Mouse (Mus musculus): ENCODE measurements around the gene Olfr153. TPM values are rescaled to one million over a fixed set of nuclear protein-coding genes. Genes with fewer than 3 reads are reported as not detected.

The Olfr153 gene
- not detected in 2 replicates for polyA plus RNA-seq (2015; fragmentation: Nextera tagmentation; extraction: Ambion mirVana)

DNA sequence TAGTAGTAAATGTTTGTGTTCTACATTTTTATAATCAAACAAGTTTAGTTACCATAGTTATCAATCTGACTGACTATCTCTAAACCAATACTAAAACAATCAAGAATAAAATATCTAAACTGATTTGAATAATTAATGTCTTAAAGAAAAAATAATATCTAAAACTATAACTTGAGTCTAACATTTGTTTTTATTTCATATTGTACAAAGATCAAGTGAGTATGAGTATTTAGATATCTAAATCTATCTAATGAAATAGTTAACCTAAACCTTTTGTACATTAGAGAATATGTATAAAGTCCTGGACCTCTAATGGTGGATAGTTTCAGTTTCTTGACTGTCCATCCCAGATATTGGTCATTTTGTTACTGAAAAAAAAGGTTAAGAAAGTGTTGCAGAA lies at the start of gene Olfr153:
Olfr153 (plus strand) TSS at position 301 of the 400 bp plus-strand sequence.

GRCm38 (mm10) chr2:87496993-87497392 lies 34.6 kb upstream of the Olfr153 start, which contains the start of gene Pramel7:
TSS of gene Pramel7 (minus strand) at chr2:87497093.

DNA sequence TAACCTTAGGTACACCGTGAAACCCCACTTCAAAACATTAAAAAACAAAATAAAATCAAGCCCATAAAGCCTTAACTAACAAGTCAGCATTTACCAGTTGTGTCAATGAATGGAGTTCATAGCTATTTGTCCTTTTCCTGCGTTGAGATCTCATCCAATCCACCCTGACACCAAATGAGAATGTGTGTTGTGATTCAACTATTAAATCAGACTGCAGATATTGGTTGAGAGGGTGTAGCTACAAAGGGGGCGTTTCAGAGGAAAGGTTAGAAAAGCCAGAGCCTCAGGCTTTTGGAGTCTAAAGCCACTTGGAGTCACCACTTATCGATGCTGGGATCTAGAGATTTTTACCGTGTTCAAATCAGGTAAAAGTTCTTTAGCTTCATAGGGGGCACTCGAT lies 25.3 kb upstream of the Olfr153 start, which contains the start of gene Pramel6:
Pramel6 (plus strand) TSS at position 301 of the 400 bp plus-strand sequence.

GRCm38 (mm10) chr2:87545442-87545841 lies 13.8 kb downstream of the Olfr153 start, which contains the start of gene Olfr1128:
TSS of gene Olfr1128 (minus strand) at chr2:87545542.

DNA sequence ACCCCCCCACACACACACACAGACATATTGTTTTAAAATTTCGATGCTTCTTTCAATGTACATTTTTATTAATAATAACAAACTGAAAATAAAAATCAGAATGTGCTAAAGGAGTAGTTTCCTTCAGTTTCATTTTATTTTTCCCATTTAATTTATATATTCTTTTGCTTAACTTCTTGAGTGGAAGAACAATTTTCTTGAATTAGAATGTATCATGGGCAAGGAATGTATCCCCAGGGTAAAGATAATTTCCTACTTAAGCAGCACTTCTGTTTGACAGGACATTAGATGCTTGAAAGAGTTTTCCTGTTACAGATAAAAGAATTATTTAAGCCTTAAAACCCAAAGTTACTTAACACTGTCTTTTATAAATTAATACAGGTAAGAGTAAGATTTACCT lies 42.0 kb downstream of the Olfr153 start, which contains the start of gene Olfr1129:
Olfr1129 (plus strand) TSS at position 301 of the 400 bp plus-strand sequence.

Other genes with a start within 250 kb of the Olfr153 start
- gene Olfr1118, start 224.2 kb upstream of the Olfr153 start, polyA plus RNA-seq (2015; fragmentation: Nextera tagmentation; extraction: Ambion mirVana) = not detected in 2 replicates
- gene Olfr1120, start 177.0 kb upstream of the Olfr153 start, polyA plus RNA-seq (2015; fragmentation: Nextera tagmentation; extraction: Ambion mirVana) = not detected in 2 replicates
- not detected in 2 replicates for gene Olfr1121, start 161.9 kb upstream of the Olfr153 start, polyA plus RNA-seq (2015; fragmentation: Nextera tagmentation; extraction: Ambion mirVana)
- gene Olfr1122, start 145.9 kb upstream of the Olfr153 start, polyA plus RNA-seq (2015; fragmentation: Nextera tagmentation; extraction: Ambion mirVana) = not detected in 2 replicates
- gene Olfr1123, start 115.2 kb upstream of the Olfr153 start, polyA plus RNA-seq (2015; fragmentation: Nextera tagmentation; extraction: Ambion mirVana) = not detected in 2 replicates
- gene Olfr1124, start 101.5 kb upstream of the Olfr153 start, polyA plus RNA-seq (2015; fragmentation: Nextera tagmentation; extraction: Ambion mirVana) = 0.08 TPM in 1 of 2 replicates, not detected in the other
- gene Olfr1126, start 77.8 kb upstream of the Olfr153 start, polyA plus RNA-seq (2015; fragmentation: Nextera tagmentation; extraction: Ambion mirVana) = not detected in 2 replicates
- gene Pramel7, start 34.7 kb upstream of the Olfr153 start, polyA plus RNA-seq (2015; fragmentation: Nextera tagmentation; extraction: Ambion mirVana) = not detected in 2 replicates
- not detected in 2 replicates for gene Pramel6, start 25.2 kb upstream of the Olfr153 start, polyA plus RNA-seq (2015; fragmentation: Nextera tagmentation; extraction: Ambion mirVana)
- not detected in 2 replicates for gene Olfr1128, start 13.7 kb downstream of the Olfr153 start, polyA plus RNA-seq (2015; fragmentation: Nextera tagmentation; extraction: Ambion mirVana)
- gene Olfr1129, start 42.1 kb downstream of the Olfr153 start, polyA plus RNA-seq (2015; fragmentation: Nextera tagmentation; extraction: Ambion mirVana) = not detected in 2 replicates
- gene Olfr1130, start 74.4 kb downstream of the Olfr153 start, polyA plus RNA-seq (2015; fragmentation: Nextera tagmentation; extraction: Ambion mirVana) = not detected in 2 replicates
- gene Olfr1131, start 95.3 kb downstream of the Olfr153 start, polyA plus RNA-seq (2015; fragmentation: Nextera tagmentation; extraction: Ambion mirVana) = not detected in 2 replicates
- not detected in 2 replicates for gene Olfr1132, start 105.7 kb downstream of the Olfr153 start, polyA plus RNA-seq (2015; fragmentation: Nextera tagmentation; extraction: Ambion mirVana)
- gene Olfr1133, start 115.6 kb downstream of the Olfr153 start, polyA plus RNA-seq (2015; fragmentation: Nextera tagmentation; extraction: Ambion mirVana) = not detected in 2 replicates
- not detected in 2 replicates for gene Olfr1134, start 126.7 kb downstream of the Olfr153 start, polyA plus RNA-seq (2015; fragmentation: Nextera tagmentation; extraction: Ambion mirVana)
- not detected in 2 replicates for gene Olfr1135, start 141.9 kb downstream of the Olfr153 start, polyA plus RNA-seq (2015; fragmentation: Nextera tagmentation; extraction: Ambion mirVana)
- gene Olfr1136, start 162.2 kb downstream of the Olfr153 start, polyA plus RNA-seq (2015; fragmentation: Nextera tagmentation; extraction: Ambion mirVana) = not detected in 2 replicates
- not detected in 2 replicates for gene Olfr1137, start 181.4 kb downstream of the Olfr153 start, polyA plus RNA-seq (2015; fragmentation: Nextera tagmentation; extraction: Ambion mirVana)
- not detected in 2 replicates for gene Olfr1138, start 208.2 kb downstream of the Olfr153 start, polyA plus RNA-seq (2015; fragmentation: Nextera tagmentation; extraction: Ambion mirVana)
- gene Olfr1140, start 212.0 kb downstream of the Olfr153 start, polyA plus RNA-seq (2015; fragmentation: Nextera tagmentation; extraction: Ambion mirVana) = not detected in 2 replicates
- not detected in 2 replicates for gene Olfr1141, start 222.2 kb downstream of the Olfr153 start, polyA plus RNA-seq (2015; fragmentation: Nextera tagmentation; extraction: Ambion mirVana)
- gene Olfr152, start 247.7 kb downstream of the Olfr153 start, polyA plus RNA-seq (2015; fragmentation: Nextera tagmentation; extraction: Ambion mirVana) = not detected in 2 replicates